Mouse (Mus musculus) cerebellum, adult 9-11 months (tissue): ENCODE results near the gene Fblim1.
A peak's percentile ranks its signal among the peaks of the same experiment; 100 is the strongest.
"Not testable (repeated sequence)": the region's sequence is repeated elsewhere in the genome, so short reads cannot be mapped to it uniquely, and the experiment has no call there.

ENCODE experiments used
- DNase-seq: peaks from one replicate; pipeline ENCODE4 v3.0.0; 2022

Gene Fblim1

DNA sequence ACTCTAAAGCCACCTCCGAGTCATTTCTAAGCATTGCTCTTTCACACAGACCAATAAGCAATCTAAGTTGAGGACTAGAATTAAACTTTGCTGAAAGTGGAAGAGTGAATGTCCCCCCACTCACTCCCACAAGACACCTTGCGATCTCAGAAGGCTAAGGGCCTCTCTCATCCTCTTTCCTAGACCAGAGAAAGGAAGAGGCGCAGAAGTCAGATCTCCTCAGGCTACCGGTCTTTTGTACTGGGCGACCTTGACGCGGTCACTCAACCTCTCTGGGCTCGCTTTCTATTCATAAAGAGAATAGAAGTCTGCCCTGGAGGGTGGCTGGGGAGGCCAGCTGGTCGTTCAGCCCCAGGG, 7.0 kb downstream of the Fblim1 start:
- no peak for DNase-seq

DNA sequence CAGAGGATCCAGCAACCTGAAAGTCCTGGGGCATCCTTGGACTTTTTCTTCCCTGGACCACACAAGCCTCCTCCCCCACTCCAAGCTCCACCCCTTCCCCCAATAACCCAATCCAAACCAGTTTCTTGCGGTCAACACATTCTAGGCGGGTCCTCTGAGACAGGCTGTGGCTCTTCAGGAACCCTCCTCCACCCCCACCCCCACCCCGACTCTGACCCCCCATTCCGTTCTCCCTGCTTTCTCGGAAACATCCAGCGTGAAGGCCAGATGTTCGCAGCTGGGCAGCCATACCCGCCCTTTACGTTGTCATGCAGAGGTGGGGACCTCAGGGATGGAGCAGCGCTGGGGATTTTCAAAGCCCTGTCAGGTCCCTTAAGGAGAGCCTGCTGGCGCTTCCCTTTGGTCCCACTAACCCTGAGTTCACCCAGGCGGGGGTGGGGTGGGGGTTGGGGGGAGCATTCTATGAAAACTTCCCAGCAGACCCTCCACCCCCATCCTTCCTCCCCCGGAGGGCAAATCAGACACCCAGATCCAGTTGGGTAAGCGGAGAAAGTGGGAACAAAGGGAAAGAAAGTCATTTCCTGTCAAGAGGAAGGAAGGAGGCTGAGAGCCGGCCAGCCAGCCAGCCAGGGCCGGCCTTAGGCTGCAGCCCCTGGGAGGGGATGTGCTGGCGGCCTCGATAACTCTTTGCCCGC, 7.5 kb downstream of the Fblim1 start:
- no peak for DNase-seq

DNA sequence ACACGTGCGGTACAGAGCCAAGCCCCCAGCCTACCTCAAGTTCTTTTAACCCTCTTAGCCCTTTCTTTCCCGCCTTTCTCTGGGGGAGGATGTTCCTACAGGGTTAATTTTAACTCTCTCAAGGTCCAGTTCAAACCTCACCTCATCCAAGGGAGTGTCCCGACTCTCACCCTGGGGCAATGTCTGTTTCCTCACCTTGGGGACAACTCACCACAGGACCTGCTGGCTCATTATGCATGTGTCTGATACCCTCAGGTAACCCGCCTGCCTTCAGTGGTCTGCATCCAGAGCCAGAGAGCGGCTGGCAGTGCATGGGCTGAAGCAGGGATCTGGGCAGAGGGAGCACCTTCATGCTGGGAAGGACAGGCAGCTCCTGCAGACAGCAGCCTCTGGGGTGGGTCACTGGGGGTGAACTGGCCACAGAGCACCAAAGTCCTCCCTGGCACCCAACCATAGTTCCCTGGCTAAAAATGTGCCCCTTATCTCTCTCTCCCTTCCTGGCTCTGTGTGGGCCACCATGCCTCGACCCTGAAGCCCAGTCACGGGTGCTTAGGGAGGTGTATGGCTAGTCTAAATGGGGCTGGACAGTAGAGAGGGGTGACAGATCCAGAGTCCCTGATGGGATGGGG, 9.1 kb downstream of the Fblim1 start:
- DNase-seq: no peak

DNA sequence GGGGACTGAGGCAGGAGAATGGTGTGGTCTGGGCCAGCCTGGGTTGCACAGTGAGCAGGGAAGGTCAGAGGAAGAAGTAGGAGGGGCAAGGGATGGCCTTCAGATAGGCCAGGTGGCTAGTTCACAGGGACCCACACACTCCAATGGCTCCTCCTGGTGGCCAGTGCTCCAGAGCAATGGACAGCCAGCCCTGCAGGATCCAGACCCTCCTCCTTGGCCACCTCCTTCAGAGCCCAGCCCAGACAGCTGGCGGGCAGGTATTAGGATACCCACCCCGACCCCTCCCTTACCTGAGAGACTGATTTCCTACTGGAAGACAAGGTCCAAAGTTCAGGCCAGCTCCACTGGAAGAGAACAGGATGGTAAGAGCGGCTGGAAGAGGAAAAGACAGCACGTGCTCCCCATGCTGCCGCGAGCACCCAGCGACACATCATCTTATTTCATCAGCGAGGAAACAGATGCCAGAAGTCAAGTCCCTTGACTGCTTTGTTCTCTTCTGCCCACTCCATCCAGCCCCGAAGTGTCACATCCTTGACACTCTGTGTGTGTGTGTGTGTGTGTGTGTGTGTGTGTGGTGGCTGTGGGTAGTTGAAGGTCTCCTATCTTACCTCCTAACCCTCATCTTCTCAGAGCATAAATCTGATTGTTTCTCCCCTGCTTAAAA, 10.2 kb downstream of the Fblim1 start:
- no peak for DNase-seq

DNA sequence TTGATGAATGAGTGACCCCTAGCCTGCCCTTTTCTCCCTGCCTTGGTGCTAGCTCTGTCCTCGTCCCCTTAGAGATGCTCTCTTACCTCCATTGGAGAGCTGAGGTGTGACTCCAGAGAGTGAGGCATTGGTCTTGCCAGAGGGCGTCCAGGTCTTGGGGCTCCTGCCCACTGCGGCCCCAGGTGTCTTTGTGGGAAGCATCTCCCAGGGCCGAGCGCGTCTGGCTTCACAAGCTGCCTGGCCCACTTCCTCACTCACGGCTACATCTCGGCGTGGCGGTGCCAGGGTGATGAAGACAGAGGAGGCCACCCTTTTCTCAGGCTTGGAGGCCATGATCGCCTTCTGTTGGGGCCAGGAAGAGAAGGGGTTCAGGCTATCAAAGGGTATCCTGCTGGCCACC, 10.8 kb downstream of the Fblim1 start:
- no peak for DNase-seq

DNA sequence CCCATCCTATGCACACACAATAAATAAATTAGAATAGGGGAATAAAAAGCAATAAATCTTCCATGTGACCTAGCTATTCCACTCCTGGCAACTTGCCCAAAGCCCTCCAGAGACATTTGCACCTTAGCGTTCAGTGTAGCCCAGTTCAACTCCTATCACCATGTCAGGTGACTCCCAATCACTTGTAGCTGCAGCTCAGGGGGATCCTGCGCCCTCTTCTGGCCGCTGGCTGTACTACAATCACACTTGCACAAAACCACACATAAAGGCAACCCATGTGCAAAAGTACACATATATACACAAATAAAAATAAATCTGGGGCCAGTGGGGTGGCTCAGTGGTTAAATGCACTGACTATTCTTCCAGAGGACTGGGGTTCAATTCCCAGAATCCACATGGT, 14.3 kb downstream of the Fblim1 start:
- no peak for DNase-seq

DNA sequence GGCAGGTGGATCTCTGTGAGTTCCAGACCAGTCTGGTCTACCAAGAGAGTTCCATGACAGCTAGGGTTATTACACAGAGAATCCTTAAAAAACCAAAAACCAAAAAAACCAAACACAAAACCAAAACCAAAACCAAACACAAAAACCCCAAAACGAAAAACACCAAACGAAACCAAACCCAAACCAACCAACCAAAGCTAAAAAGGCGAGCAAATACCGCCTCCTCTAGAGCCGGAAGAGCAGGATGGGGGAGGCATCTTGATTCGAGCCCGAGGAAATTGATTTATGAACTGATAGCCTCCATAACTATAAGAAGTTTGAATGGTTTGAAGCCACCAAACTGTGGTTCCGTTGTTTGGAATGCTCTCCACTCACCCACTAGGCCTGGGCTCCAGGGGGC, 22.0 kb downstream of the Fblim1 start:
- no peak for DNase-seq

DNA sequence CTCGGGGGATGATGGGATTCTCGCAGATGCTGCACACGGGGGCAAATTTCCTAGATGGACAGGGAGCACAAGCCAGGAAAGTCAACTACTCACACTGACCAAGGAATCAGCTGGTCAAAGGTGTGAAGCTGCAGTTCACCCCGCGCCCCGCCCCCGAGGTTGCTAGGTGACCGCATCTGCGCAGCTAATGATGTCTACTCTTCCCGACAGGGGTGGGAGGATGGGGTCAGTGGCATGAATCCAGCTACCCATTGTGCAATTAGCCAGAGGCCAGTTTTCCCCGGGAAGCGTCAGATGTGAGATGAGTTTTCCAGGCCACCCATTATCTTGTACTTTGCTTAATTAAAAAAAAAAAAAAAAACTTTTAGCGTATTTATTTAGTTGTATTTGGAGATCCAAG, 24.8 kb downstream of the Fblim1 start:
- DNase-seq: no peak

DNA sequence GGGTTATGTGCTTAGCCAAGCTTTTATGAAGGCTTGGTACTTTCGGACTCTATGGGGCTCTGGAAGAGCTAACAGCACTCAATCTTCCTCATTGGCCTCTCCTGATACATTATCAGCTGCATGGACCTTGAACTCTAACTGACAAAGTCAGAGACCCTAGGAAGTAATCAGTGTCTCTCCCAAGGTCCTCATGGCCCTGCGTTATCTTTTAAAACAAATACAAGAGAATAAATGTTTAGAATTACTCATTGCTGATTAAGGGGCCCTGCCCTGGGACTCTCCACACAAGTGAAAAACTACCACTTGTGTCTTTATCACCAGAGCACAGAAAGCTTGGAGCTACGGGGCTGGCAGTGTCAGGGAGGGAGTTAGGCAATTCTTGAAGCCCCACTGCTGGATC, 27.1 kb downstream of the Fblim1 start:
- no peak for DNase-seq

DNA sequence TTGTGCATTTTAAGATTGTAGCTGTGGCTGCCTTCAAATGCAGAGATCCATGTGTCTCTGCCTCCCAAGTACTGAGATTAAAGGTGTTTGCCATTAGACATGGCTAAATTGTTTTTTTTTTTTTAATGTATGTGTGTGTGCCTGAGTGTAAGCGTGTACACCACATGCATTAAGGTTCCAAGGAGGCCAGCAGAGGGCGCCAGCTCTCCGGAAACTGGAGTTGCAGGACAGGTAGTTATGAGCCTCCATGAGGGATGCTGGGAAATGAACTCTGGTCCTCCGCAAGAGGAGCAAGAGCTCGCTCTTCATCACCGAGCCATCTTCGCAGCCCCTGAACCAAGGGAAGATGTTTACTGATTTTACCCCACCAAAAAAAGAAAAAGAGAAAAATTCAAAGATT, 29.0 kb downstream of the Fblim1 start:
- DNase-seq: no peak

DNA sequence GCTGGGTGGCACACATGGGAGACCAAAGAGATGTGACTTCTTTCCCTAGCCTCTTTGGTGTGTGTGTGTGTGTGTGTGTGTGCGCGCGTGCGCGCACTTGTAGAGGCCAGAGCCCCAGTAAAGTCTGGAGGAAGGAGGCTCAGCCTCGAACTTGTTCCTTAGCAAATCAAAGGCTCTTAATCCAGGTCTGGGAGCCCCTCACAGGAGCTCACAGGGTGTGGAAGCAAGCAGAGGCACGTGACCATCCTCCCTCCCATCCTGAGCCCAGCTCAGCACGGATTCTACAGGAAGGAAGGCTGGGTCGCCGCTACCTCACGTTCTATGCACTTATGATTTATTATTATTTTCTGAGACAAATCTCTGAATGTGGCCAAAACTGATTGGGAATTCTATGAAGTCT, 29.5 kb downstream of the Fblim1 start:
- DNase-seq: no peak

DNA sequence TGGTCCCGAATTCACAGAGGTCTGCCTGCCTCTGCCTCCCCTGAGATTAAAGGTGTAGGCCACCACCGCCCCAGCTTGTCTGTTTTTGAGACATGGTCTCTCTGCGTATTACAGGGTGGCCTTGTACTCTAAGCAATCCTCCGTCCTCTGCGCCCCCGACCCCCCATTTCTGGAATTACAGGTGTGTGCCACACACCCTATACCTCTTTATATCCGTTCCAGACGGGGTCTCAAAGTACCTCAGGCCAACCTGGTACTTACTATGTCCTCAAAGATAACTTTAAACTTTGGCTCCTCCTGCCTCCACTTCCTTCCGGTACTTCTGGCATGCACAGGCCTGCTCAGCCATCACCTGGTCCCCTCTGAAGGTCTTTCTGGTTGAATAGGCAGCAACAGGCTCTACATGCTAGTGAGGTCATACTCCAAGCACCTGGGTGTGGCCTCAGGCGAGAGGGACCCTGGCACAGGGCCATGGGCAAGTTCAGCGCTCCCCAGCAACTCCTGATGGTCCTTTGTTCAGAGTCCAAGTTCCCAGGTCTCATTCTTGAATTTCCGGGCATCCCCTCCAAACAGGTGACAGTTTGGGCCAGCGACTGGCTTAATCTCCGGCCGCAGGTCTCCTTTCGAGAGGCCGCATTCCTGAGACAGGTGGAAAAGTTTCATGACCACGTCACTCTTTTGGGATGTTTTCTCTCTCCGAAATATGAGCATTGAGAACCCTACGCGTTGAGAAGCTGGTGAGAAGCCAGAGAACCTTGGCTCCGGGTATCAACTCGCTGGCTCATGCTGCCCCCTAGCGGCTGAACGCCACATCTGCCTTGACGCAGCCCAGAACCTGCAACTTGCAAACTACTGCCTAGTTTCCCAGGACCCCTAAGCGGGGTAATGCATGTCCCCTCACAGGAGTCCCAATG, 30.9 kb downstream of the Fblim1 start:
- peak; percentile 64 for DNase-seq

DNA sequence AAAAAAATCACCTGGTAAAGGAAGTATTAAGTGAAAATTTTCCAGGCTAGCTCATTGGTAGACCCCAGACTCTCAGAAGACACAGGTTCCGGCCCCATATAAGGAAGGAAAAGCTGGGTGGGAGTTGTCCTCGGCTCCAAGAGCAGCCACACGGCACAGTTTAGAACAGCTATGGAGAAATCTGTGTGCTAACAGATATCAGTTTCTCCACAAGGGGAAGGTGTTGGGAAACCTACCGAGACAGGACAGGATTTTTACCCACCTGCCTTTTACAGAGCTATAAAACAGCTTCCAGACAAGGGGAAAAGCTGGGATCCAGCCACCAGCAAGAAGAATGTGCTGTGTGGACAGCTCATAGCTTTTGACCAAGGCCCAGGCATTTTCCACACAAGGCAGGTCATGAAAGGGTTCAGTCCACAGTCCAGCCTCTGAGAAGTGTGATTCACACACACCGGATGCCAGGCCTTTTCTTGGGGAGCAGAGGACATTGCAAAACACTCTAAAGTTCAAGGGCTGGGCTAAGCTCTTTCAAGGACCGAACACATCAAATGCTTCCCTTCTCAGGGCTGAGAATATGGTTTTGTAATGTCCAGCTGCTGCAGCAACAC, 32.4 kb downstream of the Fblim1 start:
- no peak for DNase-seq

DNA sequence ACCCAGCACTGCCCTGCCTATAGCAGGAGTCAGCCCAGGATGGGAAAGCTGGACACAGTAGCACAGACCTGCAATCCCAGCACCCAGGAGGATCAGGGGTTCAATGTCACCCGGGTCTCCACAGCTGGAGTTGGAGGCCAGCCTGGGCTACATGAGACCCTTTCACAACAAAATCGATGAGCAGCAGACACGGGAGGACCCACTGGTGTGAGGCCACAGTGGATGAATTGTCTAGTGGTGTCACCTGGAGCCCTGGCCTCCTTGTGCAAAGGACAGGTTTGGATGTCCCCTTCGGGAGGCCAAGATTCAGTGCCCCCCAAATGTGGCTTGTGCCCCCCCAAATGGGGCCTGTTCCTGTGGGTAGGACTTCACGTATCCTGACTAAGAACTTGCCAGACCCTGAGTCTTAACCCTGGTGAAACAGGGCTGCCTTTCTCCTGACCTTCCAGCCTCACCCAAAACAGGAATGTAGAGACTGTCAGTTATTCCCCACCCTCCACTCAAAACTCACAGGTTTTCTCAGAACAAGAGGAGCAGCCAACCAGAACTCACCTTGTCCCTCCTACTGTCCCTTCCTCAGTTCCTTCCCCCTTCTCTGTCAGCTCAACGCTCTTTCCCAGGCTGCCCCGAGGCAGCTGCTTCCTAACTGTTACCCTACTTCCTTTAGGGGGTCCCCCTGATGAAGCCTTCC, 33.1 kb downstream of the Fblim1 start:
- DNase-seq: no peak

DNA sequence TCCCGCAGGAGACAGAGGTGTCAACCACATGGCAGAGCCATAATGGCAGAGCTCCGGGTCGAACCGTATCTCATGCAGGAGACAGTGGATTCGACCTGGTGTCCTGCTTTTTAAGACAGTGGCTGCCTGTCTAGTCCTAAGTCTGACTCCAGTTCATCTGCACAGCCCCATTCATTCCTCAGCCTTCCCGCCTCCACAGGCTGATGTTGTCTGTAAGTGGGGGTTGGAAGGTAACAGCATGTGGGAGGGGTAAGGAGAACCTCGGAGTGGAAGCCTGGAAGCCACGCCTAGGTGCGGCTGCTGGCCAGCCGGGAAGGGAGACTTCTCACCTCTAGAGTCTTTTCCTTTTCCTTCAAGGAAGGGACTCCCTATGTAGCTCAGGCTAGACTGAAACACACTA, 34.0 kb downstream of the Fblim1 start:
- DNase-seq: no peak

DNA sequence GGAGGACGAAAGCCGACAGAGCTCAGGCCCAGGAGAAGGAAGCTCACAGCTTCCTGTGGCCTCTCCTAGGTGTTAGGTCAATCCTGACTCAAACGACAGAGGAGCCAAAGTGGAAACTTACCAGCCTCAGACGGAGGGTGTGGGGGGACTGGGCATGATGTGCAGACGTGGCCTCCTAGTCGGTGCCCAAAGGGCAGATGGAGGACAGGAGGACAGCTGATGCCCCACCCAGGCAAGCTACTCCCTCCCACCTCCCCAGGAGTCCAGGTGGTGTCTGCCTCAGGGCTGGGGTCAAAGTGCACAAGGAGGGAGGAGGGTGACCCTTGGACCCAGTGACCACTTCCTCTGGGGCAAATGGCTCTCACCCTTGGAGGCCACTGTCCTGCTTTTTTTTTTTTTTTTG, 34.6 kb downstream of the Fblim1 start:
- no peak for DNase-seq

DNA sequence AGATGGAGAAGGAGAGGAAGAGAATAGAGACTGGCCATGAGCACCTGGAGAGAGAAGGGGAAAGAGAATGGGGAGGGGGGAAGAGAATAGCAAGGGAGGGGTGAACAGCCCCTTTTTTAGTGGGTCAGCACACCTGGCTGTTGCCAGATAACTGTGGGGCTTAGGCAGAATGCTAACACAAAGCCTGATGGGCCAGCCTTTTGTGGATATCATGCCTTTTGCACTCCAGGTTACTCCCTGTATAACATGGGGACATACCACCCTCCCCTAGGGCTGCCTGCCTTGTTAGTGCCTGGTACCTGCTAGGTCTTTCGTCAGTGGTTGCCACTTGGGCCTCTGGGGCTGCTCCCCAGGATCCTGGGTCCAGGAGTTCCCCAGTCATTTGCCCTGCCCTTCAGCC, 35.1 kb downstream of the Fblim1 start:
- DNase-seq: no peak

DNA sequence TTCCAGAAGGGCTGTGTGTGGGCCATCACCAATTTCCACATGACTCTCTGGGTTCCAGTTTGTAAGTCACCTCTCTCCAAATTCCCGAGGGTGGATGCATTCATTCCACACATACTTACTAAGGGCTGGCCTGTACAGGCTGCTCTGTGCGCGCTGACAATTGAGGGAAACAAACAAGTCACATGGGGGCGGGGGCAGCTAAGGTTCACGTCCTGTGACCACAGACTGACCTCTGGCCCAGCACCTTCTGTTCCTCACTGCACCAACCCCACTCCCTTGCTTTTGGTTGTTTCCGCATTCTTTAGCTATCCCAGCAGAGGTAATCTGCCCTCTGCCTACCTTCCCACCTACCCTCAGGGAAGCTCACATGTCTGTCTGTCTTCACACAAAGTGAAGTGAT, 35.9 kb downstream of the Fblim1 start:
- no peak for DNase-seq

DNA sequence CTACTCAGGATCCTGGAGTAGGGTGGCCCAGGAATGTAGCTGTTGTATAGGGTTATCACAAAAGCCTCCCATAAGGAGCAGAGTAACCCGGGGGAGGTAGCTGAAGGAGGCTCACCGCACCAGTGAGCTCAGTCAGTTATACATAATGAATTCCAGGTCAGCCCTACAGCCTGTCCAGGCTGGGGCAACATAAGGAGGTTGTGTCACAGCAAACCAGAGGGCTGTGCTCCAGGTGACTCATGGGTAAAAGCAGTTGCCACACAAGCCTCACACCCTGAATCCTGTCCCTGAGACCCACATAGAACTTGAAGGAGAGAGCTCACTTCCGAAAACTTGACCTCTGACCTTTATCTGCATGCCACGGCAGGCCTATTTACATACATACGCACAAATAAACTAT, 36.9 kb downstream of the Fblim1 start:
- DNase-seq: no peak

DNA sequence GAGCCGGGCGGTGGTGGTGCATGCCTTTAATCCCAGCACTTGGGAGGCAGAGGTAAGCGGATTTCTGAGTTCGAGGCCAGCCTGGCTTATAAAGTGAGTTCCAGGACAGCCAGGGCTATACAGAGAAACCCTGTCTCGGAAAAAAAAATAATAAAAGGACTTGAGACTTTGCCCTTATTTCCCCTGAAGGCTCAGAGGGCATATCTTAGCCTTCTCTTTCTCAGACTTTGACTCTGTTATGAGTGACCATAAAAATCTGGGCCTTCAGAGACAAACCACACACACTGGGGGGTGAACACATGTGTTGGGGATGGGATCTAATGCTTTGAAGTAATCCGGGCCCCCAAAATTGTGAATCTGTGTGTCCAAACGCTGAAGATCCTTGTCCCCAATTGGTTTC, 38.7 kb downstream of the Fblim1 start:
- not testable (repeated sequence) for DNase-seq

DNA sequence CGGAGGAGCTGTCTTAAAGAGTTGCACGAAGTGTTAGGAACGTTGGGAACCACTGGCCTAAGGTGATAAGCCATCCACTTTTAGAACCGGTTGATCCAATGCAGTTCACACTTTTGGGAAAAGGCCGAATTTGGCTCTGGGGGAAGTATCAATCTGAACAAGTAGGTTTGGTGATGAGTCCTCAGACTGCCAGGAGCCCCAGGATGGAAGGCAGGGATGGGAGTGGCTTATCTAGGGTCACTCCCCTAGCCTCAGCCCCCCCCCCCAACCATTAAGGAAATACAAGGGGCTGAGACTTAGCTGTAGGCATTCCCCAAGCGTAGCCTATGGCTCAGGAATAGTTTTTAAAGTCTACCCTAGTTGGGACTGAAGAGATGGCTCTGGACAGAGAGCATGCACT, 39.7 kb downstream of the Fblim1 start:
- DNase-seq: no peak

DNA sequence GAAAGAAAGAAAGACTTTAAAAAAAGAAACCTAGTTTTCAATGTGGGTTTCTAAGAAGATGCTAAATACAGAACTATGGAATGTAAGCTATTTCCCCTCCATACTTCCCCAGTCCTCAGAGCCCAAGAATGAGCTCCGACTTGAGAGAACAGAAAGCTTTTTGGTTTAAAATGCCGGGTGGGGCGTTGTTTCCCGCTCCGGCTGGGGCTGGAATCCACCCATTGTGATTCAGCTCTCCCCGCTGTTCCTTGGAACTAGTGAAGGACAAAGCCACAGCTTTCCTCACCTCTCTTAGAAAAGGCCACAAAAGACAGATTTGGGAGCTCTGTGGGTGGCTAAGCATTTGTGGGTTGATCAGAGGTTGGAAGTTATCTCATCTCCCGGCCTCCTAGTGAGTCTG, 40.6 kb downstream of the Fblim1 start:
- DNase-seq: no peak

DNA sequence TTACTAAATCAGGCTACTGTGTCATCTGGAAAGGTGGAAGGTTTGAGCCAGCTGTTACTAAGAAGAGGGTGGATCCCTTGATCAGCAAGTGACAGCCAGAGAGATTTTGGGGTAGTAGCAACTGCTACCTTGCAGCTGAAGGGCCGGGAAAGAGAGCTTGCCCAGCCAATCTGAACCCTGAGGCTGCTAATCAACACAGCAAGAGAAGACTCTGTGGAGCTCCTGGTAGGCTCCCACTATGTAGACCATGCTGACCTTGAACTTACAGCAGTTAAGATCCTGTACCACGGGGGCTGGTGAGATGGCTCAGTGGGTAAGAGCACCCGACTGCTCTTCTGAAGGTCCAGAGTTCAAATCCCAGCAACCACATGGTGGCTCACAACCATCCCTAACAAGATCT, 41.2 kb downstream of the Fblim1 start:
- DNase-seq: no peak
